Mouse (Mus musculus) lung, adult 10 weeks (tissue): Measurements from ENCODE around the gene Hypm. TPM values are rescaled to one million over a fixed set of nuclear protein-coding genes. Genes with fewer than 3 reads are reported as not detected.

Source experiments
- polyA plus RNA-seq: library from polyadenylated mRNA; stranded (reverse); fragments of 350-450 nt; fragmentation: Illumina TruSeq; extraction: RNeasy Lipid Tissue Mini Kit (QIAGEN cat#74804); gene quantifications from one replicate; pipeline ENCODE4 v1.2.3, GENCODE M21; 2014; ENCODE audit warnings: low read depth, low replicate concordance; ENCODE audit not compliant: insufficient read depth

The Hypm gene
- not detected for polyA plus RNA-seq

GRCm38 (mm10) chrX:9846628-9847027, at the start of gene Hypm:
TSS of gene Hypm (plus strand) at chrX:9846928.

GRCm38 (mm10) chrX:9849403-9849802, 2.7 kb downstream of the Hypm start, which contains the start of gene H2al3:
TSS of gene H2al3 (plus strand) at chrX:9849703.

GRCm38 (mm10) chrX:9885322-9885721, 38.6 kb downstream of the Hypm start, which contains the start of gene Sytl5:
TSS of gene Sytl5 (plus strand) at chrX:9885622.

Other genes with a start within 250 kb of the Hypm start
- gene Dynlt3, start 183.9 kb upstream of the Hypm start, polyA plus RNA-seq: 99.3 TPM
- gene H2al3, start 2.8 kb downstream of the Hypm start, polyA plus RNA-seq: not detected
- not detected for gene Sytl5, start 38.7 kb downstream of the Hypm start, polyA plus RNA-seq